Mouse (Mus musculus): Measurements from ENCODE around the gene Slc50a1.

DNA sequence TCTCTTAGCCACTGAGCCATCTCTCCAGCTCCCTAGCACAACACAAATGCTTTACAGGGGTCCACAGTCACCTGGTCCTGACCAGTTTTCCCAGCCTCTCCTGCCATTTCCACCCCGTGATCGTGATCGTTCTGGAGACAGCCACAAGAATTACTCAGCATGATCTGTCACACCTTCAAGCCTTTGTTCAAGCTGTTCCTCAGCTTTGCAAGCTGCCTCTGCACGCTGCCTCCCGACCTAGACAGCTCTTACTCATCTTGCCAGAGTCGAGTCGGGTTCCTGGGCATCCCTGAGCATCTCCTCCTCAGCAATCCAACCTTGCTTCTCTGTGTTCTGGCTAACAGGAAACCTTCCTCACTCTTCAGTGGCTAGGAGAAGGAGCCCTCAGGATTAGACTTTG is 11.3 kb downstream of the Slc50a1 start, which contains the start of gene Dpm3:
- TF ChIP-seq CTCF (IDR thresholded peaks at IDR 0.05; ENCODE audit: insufficient read depth, low read depth, low read length), result no peak
- no peak for TF ChIP-seq POLR2A (IDR thresholded peaks at IDR 0.05; ENCODE audit: insufficient read depth, low read depth, low read length)
